Mouse (Mus musculus) MEL (cell line): ENCODE measurements around the gene Eid3. TPM values are rescaled to one million over a fixed set of nuclear protein-coding genes. Genes with fewer than 3 reads are reported as not detected.
A peak's percentile ranks its signal among the peaks of the same experiment; 100 is the strongest.

Experiments
- DNase-seq: peaks from one replicate; pipeline ENCODE4 v3.0.0; 2011; ENCODE audit warnings: low read depth, low spot score
- H3K27ac ChIP-seq: 2 replicates; pipeline ENCODE4 v1.5.1; 2012; ENCODE audit warnings: low read depth, mild to moderate bottlenecking, control low read depth, low read length, moderate library complexity; ENCODE audit not compliant: control insufficient read depth
- H3K27me3 ChIP-seq, 2 experiments: fragments of 150-350 bp in 1 of 2; sonication (generic) in 1 of 2; 2 replicates each; pipeline ENCODE4 v1.6.1; 2012; ENCODE audit warnings: low read length in 2 of 2, mild to moderate bottlenecking in 2 of 2, improper control_type of control experiment in 1 of 2, moderate library complexity in 1 of 2; ENCODE audit not compliant: insufficient read depth in 2 of 2, control insufficient read depth in 1 of 2
- H3K36me3 ChIP-seq, 2 experiments: 2 replicates each; pipeline ENCODE4 v1.6.1; 2012 to 2014; ENCODE audit warnings: low read length in 2 of 2, improper control_type of control experiment in 1 of 2, inconsistent platforms in 1 of 2, mild to moderate bottlenecking in 1 of 2; ENCODE audit not compliant: insufficient read depth in 2 of 2, control insufficient read depth in 1 of 2
- H3K4me1 ChIP-seq, 2 experiments: fragments of 150-350 bp in 1 of 2; sonication (generic) in 1 of 2; 2 replicates each; pipeline ENCODE4 v1.6.1; 2012; ENCODE audit warnings: low read length in 2 of 2, improper control_type of control experiment in 1 of 2, mild to moderate bottlenecking in 1 of 2; ENCODE audit not compliant: insufficient read depth in 2 of 2, control insufficient read depth in 1 of 2
- H3K4me3 ChIP-seq, 2 experiments: fragments of 150-350 bp in 1 of 2; sonication (generic) in 1 of 2; 2 replicates each; pipeline ENCODE4 v1.5.1; 2012; ENCODE audit warnings: low read depth in 2 of 2, low read length in 2 of 2, mild to moderate bottlenecking in 2 of 2, moderate library complexity in 2 of 2, control low read depth in 1 of 2, improper control_type of control experiment in 1 of 2; ENCODE audit not compliant: control insufficient read depth in 1 of 2, insufficient read depth in 1 of 2
- H3K79me2 ChIP-seq: 2 replicates; pipeline ENCODE4 v1.6.1; 2012; ENCODE audit warnings: mild to moderate bottlenecking, low read length, moderate library complexity; ENCODE audit not compliant: control insufficient read depth, poor library complexity, insufficient read depth
- H3K9ac ChIP-seq: 2 replicates; pipeline ENCODE4 v1.6.1; 2012; ENCODE audit warnings: low read depth, mild to moderate bottlenecking, control low read depth, low read length, moderate library complexity; ENCODE audit not compliant: control insufficient read depth, poor library complexity, severe bottlenecking
- H3K9me3 ChIP-seq: fragments of 150-350 bp; sonication (generic); replicated peaks from 2 replicates; pipeline ENCODE4 v1.6.1; 2012; ENCODE audit warnings: mild to moderate bottlenecking, low read length, improper control_type of control experiment, moderate library complexity; ENCODE audit not compliant: insufficient read depth
- CHD2 ChIP-seq: IDR thresholded peaks from 2 replicates; pipeline ENCODE4 v1.6.1; 2011; ENCODE audit warnings: low read length, improper control_type of control experiment
- CTCF ChIP-seq, 3 experiments: IDR thresholded peaks in 2 of 3; conservative IDR thresholded peaks in 1 of 3; 2 replicates each; pipeline ENCODE4 v1.5.1; 2011 to 2012; ENCODE audit warnings: low read length in 3 of 3, low read depth in 2 of 3, mild to moderate bottlenecking in 2 of 3, improper control_type of control experiment in 1 of 3, inconsistent platforms in 1 of 3, mixed read lengths in 1 of 3, moderate library complexity in 1 of 3; ENCODE audit not compliant: control insufficient read depth in 1 of 3, insufficient read depth in 1 of 3, poor library complexity in 1 of 3, severe bottlenecking in 1 of 3
- E2F4 ChIP-seq: IDR thresholded peaks from 2 replicates; pipeline ENCODE4 v1.6.1; 2011; ENCODE audit warnings: low read depth, low read length, improper control_type of control experiment, borderline replicate concordance
- ETS1 ChIP-seq: IDR thresholded peaks from 2 replicates; pipeline ENCODE4 v1.6.1; 2012; ENCODE audit warnings: low read depth, mild to moderate bottlenecking, inconsistent platforms, low read length, improper control_type of control experiment, moderate library complexity
- HCFC1 ChIP-seq: IDR thresholded peaks from 2 replicates; pipeline ENCODE4 v1.6.1; 2012; ENCODE audit warnings: low read depth, mild to moderate bottlenecking, inconsistent platforms, low read length, improper control_type of control experiment, moderate library complexity
- MAFK ChIP-seq: IDR thresholded peaks from 2 replicates; pipeline ENCODE4 v1.6.1; 2011; ENCODE audit warnings: low read depth, mild to moderate bottlenecking, low read length, improper control_type of control experiment, borderline replicate concordance
- MEF2A ChIP-seq: IDR thresholded peaks from 2 replicates; pipeline ENCODE4 v1.6.1; 2014; ENCODE audit warnings: low read depth, mild to moderate bottlenecking, inconsistent platforms, low read length, improper control_type of control experiment; ENCODE audit not compliant: poor library complexity, insufficient replicate concordance, severe bottlenecking; ENCODE audit errors: extremely low read depth
- MXI1 ChIP-seq: IDR thresholded peaks from 2 replicates; pipeline ENCODE4 v1.6.1; 2011; ENCODE audit warnings: mild to moderate bottlenecking, low read depth, low read length, improper control_type of control experiment
- NRF1 ChIP-seq: IDR thresholded peaks from 2 replicates; pipeline ENCODE4 v1.6.1; 2014; ENCODE audit warnings: low read depth, mild to moderate bottlenecking, inconsistent platforms, low read length, improper control_type of control experiment, moderate library complexity; ENCODE audit not compliant: poor library complexity, insufficient read depth, severe bottlenecking
- RAD21 ChIP-seq: IDR thresholded peaks from 2 replicates; pipeline ENCODE4 v1.6.1; 2011; ENCODE audit warnings: mild to moderate bottlenecking, low read depth, low read length, improper control_type of control experiment
- SIN3A ChIP-seq: IDR thresholded peaks from 2 replicates; pipeline ENCODE4 v1.6.1; 2012; ENCODE audit warnings: low read length, improper control_type of control experiment, inconsistent platforms
- SMC3 ChIP-seq: IDR thresholded peaks from 2 replicates; pipeline ENCODE4 v1.6.1; 2011; ENCODE audit warnings: low read depth, low read length, improper control_type of control experiment
- TBP ChIP-seq: IDR thresholded peaks from 2 replicates; pipeline ENCODE4 v1.8.0; 2011; ENCODE audit warnings: low read depth, low read length, improper control_type of control experiment
- UBTF ChIP-seq: IDR thresholded peaks from 2 replicates; pipeline ENCODE4 v1.6.1; 2012; ENCODE audit warnings: low read depth, mild to moderate bottlenecking, inconsistent platforms, low read length, improper control_type of control experiment, moderate library complexity, borderline replicate concordance; ENCODE audit not compliant: insufficient read depth
- ZC3H11A ChIP-seq: IDR thresholded peaks from 2 replicates; pipeline ENCODE4 v1.6.1; 2012; ENCODE audit warnings: low read depth, mild to moderate bottlenecking, inconsistent platforms, low read length, improper control_type of control experiment
- ZKSCAN1 ChIP-seq: IDR thresholded peaks from 2 replicates; pipeline ENCODE4 v1.6.1; 2012; ENCODE audit warnings: low read depth, mild to moderate bottlenecking, inconsistent platforms, low read length, improper control_type of control experiment, moderate library complexity
- polyA plus RNA-seq, 2 experiments: library from polyadenylated mRNA; stranded (reverse) in 1 of 2; unstranded in 1 of 2; fragments of >175 nt in 1 of 2; fragments of >200 nt in 1 of 2; gene quantifications; 2 replicates each; pipeline versions ENCODE4 v1.2.1 to v1.2.4; 2012; ENCODE audit warnings: low replicate concordance in 2 of 2, low read depth in 1 of 2; ENCODE audit not compliant: insufficient read length in 2 of 2, insufficient read depth in 1 of 2, missing spikeins in 1 of 2
- total RNA-seq: library from RNA; depleted of rRNA; stranded (reverse); fragments of 300-350 nt; gene quantifications from 2 replicates; pipeline ENCODE4 v1.2.3, GENCODE M21; 2012

Eid3 gene
- total and polyA plus RNA-seq, 3 experiments: 1.2 to 1.3 TPM; not detected in 1

GRCm38 (mm10) chr10:82876076-82876796 lies 9.8 kb downstream of the Eid3 start:
- peak; percentile 33 for DNase-seq
- TF ChIP-seq NRF1 (no peak), CTCF (IDR thresholded peaks at IDR 0.05 in 2 of 3, conservative IDR thresholded peaks at IDR 0.05 in 1 of 3; ENCODE audit: control insufficient read depth in 1 of 3, insufficient read depth in 1 of 3, low read depth in 2 of 3, low read length in 3 of 3, poor library complexity in 1 of 3, severe bottlenecking in 1 of 3) (peak in 2 of 3 experiments; percentile 24 to 26; a peak in 4 of 6 replicates)
- H3K9me3 ChIP-seq: no peaks in the 10 kb centered on the region
- no peak overlapping the region for H3K9ac ChIP-seq
- peaks cover 8% of the 10 kb centered on the region for H3K79me2 ChIP-seq
- H3K36me3 ChIP-seq: peaks cover 0 to 36% of the 10 kb centered on the region in 2 experiments; a peak in 2 of 4 replicates
- H3K27ac ChIP-seq: no peak overlapping the region
- no peak overlapping the region for H3K4me3 ChIP-seq
- H3K27me3 ChIP-seq: no peaks in the 10 kb centered on the region
- no peaks in the 10 kb centered on the region for H3K4me1 ChIP-seq

GRCm38 (mm10) chr10:82887354-82887753 lies 20.9 kb downstream of the Eid3 start:
- TF ChIP-seq SIN3A: no peak
- no peak for TF ChIP-seq E2F4
- TF ChIP-seq ETS1: no peak
- TF ChIP-seq SMC3: no peak
- no peak for TF ChIP-seq CHD2
- TF ChIP-seq HCFC1: no peak
- no peak for TF ChIP-seq MXI1
- TF ChIP-seq ZC3H11A: no peak
- no peak for TF ChIP-seq MEF2A
- TF ChIP-seq RAD21: no peak
- TF ChIP-seq UBTF: no peak
- TF ChIP-seq NRF1: no peak
- TF ChIP-seq MAFK: no peak
- TF ChIP-seq TBP: no peak
- TF ChIP-seq ZKSCAN1: no peak
- no peaks in the 10 kb centered on the region for H3K27me3 ChIP-seq

More at GRCm38 (mm10) chr10:82887354-82887753, 20.9 kb downstream of the Eid3 start:
- DNase-seq: no peak
- Histone ChIP-seq H3K27ac (no peak overlapping the region), H3K4me3 (no peak overlapping the region), H3K79me2 (no peaks in the 10 kb centered on the region), H3K36me3 (peaks cover 2 to 28% of the 10 kb centered on the region in 2 experiments; a peak in 3 of 4 replicates), H3K4me1 (no peaks in the 10 kb centered on the region), H3K9ac (no peak overlapping the region), H3K9me3 (no peaks in the 10 kb centered on the region)
